Mouse (Mus musculus): ENCODE data around the gene Rsrc2. TPM values are rescaled to one million over a fixed set of nuclear protein-coding genes. Genes with fewer than 3 reads are reported as not detected.
A peak's percentile ranks its signal among the peaks of the same experiment; 100 is the strongest.
"Not testable (repeated sequence)": the region's sequence is repeated elsewhere in the genome, so short reads cannot be mapped to it uniquely, and the experiment has no call there.

The Rsrc2 gene
- polyA plus RNA-seq, 1 experiment from 2014 or later, result 149 TPM

DNA sequence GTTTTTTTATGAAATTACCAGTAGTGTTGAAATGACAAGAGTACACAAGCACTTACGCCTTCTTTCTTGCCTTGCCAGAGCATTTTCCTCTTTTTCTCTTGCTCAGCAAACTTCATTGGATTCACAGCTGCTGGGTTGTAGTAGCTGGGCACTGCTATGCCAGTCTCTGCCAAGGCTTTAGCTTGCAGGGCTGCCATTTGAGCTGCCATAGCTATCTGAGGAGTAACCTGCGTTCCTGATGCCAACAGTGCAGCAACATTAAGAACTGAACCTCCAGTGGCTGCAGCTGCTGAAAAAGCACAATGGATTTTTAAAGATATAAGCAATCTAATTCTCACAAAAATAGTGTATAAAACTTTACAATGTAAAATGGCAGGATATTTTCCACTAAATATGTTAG lies 18.2 kb downstream of the Rsrc2 start:
- Histone ChIP-seq H3K4me1 (no peaks in the 10 kb centered on the region), H3K4me3 (no peak overlapping the region), H3K36me3 (peaks cover 77% of the 10 kb centered on the region), H3K9ac (no peak overlapping the region), H3K9me3 (no peaks in the 10 kb centered on the region), H3K27me3 (no peaks in the 10 kb centered on the region), H3K27ac (no peak overlapping the region), H3K4me2 (replicated peaks) (no peak overlapping the region)
- no peak for ATAC-seq (ENCODE audit: low FRiP score, low read depth)
- 94% methylated on average over 2 of the region's 2 CpGs for WGBS

DNA sequence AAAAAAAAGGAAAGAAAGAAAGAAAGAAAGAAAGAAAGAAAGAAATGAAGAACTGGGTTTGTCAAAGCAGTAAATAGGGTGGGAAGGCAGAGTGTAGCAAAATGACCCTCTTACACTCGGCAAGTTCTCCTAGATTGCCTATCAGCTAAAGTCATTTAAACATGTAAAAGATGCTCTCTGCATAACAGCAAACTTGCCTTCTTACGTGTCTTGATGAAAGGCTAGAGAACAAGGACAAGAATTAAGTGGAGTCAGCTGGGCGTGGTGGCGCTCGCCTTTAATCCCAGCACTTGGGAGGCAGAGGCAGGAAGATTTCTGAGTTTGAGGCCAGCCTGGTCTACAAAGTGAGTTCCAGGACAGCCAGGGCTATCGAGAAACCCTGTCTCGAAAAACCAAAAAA lies 25.4 kb downstream of the Rsrc2 start:
- not testable (repeated sequence) for H3K4me2 ChIP-seq (replicated peaks); H3K27ac ChIP-seq; H3K27me3 ChIP-seq; ATAC-seq (ENCODE audit: low FRiP score, low read depth); H3K9me3 ChIP-seq; H3K4me1 ChIP-seq; H3K4me3 ChIP-seq; H3K9ac ChIP-seq
- WGBS, result 92% methylated on average over 7 of the region's 7 CpGs
- H3K36me3 ChIP-seq, result peaks cover 14% of the 10 kb centered on the region

DNA sequence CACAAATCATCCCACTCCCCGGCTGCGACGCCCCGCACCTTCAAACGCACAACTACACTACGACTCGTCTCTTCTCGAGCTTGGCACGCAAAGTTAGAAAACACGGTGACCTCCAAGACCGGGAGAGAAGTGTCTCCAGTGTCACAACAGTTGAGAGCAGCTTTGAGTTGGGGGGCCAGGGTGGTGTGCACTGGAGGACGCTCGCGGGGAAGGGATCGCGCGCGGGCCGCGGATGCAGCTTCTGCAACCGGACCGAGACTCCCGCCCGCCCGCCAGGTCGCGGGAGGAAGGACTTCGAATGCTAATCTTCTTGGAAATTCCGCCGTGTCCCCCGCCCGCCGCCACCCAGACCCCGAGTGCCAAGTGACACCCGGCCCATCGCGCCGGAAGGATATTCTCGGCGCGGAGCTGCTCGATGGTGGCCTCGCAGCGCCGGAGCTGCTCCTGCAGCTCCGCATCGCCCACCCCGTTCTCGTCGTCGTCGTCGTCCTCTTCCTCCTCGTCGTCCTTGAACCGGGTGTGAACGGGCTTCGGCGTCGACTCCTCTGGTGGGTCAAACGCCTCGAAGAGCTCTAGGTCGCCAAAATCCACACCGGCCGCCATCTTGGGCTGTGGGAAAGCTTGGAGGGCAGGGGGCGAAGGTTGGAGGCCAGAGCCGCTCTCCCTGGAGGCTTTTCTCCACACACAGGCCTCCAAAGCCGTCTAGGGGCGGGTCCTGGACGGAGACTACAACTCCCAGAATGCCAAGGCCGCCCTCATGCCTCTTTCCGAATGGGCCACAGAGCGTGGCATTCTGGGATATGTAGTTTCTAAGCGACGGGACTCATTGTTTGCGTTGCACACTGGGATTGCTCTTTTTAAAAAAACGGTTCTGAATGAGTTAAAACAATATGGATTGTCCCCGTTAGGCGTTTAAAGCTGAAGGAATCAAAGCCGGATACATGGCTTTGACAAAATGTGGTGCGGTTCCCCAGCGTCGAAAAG lies 28.6 kb downstream of the Rsrc2 start, which contains the start of gene Zcchc8:
Zcchc8 (minus strand) TSS at position 773 of the 984 bp plus-strand sequence.
- under 1% methylated on average over 83 of the region's 83 CpGs for WGBS
- Histone ChIP-seq H3K4me1 (peaks cover 27% of the 10 kb centered on the region), H3K36me3 (peaks cover 23% of the 10 kb centered on the region), H3K9me3 (no peaks in the 10 kb centered on the region), H3K4me2 (replicated peaks) (peak within 1 kb of the TSS; percentile 72), H3K27me3 (no peaks in the 10 kb centered on the region), H3K4me3 (peak within 1 kb of the TSS; percentile 88), H3K9ac (peak within 1 kb of the TSS; percentile 94), H3K27ac (peak within 1 kb of the TSS; percentile 81)
- ATAC-seq (ENCODE audit: low FRiP score, low read depth), result peak; percentile 100

DNA sequence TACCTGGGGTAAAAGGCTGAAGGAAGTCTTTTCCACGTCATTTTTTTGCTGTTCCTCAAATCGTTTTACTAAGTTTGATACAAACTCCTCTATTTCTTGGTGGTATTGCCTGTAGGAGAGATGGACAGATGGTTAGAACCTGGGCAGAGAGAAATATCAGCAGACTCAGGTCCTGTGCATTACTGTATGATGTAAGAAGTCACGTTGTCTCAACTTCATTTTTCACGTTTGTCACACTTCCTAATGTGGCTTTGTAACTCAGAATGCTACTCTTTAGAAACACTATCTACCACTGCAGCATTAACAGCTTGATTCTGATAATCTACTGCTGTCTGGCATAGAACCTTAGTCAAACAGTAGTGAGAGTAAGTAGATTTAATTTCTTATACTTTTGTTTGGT lies 34.6 kb downstream of the Rsrc2 start:
- no peak overlapping the region for H3K4me3 ChIP-seq
- no peak overlapping the region for H3K4me2 ChIP-seq (replicated peaks)
- 88% methylated on average over 4 of the region's 4 CpGs for WGBS
- no peak for ATAC-seq (ENCODE audit: low FRiP score, low read depth)
- peaks cover 81% of the 10 kb centered on the region for H3K36me3 ChIP-seq
- H3K9me3 ChIP-seq, result no peaks in the 10 kb centered on the region
- H3K9ac ChIP-seq, result no peak overlapping the region
- no peak overlapping the region for H3K27ac ChIP-seq
- no peaks in the 10 kb centered on the region for H3K27me3 ChIP-seq
- peaks cover 26% of the 10 kb centered on the region for H3K4me1 ChIP-seq

DNA sequence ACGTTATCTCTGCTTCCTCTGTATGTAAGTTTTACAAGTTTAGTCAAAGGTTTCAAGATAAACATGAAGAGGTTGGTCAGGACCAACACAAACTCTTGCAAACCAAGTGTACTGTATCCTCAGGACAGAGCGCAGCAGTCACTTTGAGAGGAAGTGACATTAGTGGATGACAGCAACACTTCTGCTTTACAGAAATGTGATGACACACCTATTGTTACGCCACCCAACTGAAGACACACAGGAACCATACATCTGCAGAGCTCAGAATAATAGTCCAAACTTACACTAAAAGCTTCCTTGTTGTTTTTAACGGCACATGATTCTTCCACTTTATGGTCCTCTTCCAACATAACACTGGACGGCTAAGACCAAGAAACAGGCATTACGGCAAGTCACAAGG lies 35.4 kb downstream of the Rsrc2 start:
- no peaks in the 10 kb centered on the region for H3K9me3 ChIP-seq
- no peaks in the 10 kb centered on the region for H3K27me3 ChIP-seq
- no peak for ATAC-seq (ENCODE audit: low FRiP score, low read depth)
- H3K27ac ChIP-seq, result no peak overlapping the region
- H3K36me3 ChIP-seq, result peaks cover 90% of the 10 kb centered on the region
- no peak overlapping the region for H3K4me2 ChIP-seq (replicated peaks)
- no peak overlapping the region for H3K9ac ChIP-seq
- 93% methylated on average over 6 of the region's 6 CpGs for WGBS
- peaks cover 18% of the 10 kb centered on the region for H3K4me1 ChIP-seq
- no peak overlapping the region for H3K4me3 ChIP-seq

DNA sequence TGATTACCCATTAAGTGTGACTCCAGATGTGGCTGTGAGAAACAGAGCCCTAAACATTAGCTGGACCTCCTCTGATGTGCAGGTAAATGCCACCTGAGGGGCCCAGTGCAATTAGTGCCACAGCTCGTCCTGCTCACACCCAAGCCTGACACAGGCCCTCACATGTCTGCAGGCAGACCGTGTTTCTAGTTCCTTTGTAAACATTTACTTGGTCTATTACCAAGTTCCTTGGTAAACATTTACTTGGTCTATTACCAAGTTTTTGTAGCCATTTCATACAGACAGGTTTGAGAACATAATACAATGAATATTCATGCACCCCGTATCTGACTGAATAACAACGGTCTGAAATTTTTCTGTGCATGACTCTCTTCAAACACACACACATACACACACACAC lies 39.6 kb downstream of the Rsrc2 start:
- Histone ChIP-seq H3K4me3 (no peak overlapping the region), H3K9ac (no peak overlapping the region), H3K4me2 (replicated peaks) (no peak overlapping the region), H3K27me3 (no peaks in the 10 kb centered on the region), H3K36me3 (peaks cover 96% of the 10 kb centered on the region), H3K4me1 (no peaks in the 10 kb centered on the region), H3K9me3 (no peaks in the 10 kb centered on the region), H3K27ac (no peak overlapping the region)
- WGBS, result 85% methylated on average over 4 of the region's 4 CpGs
- ATAC-seq (ENCODE audit: low FRiP score, low read depth), result no peak

DNA sequence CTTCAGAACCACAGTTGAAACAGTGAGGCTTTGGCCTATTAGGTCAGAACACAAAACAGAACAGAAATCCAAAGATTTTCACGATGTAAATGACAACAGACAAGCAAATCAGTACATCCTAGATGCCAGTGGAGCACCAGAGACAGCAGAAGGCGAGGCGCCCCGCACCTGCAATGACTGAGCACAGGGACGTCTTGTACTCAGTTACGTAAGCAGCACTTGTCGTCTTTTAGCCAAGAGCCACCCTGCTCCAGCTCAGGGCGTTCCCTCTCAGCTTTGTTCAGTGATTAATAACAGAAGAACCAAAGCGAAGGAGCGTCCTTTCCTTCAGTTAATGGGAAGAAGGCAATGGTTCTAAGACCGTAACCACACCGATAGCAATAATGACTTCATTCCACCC lies 40.6 kb downstream of the Rsrc2 start:
- WGBS, result 88% methylated on average over 12 of the region's 12 CpGs
- ATAC-seq (ENCODE audit: low FRiP score, low read depth), result no peak
- peaks cover 95% of the 10 kb centered on the region for H3K36me3 ChIP-seq
- no peaks in the 10 kb centered on the region for H3K4me1 ChIP-seq
- no peaks in the 10 kb centered on the region for H3K27me3 ChIP-seq
- no peak overlapping the region for H3K27ac ChIP-seq
- no peak overlapping the region for H3K4me3 ChIP-seq
- H3K9me3 ChIP-seq, result no peaks in the 10 kb centered on the region
- H3K4me2 ChIP-seq (replicated peaks), result no peak overlapping the region
- H3K9ac ChIP-seq, result no peak overlapping the region

DNA sequence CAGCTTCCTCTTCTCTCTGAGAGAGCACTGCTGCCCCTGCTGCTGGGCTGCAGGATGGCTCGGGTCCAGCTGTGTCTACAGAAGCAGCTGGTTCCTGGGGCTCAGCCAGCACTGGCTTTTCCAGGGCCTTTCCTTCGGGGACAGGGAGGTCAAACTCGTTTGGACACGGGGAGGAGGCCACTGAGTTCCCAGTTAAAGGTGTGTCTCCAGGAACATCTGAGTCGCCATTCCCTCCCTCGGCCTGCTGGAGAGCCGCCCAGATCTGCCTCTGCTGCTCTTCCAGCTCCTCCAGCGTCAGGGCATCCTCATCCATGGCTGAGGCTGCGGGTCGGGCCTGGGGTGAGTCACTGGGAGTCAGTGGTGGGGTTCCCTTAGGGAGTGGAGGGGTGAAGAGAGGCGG lies 48.6 kb downstream of the Rsrc2 start:
- Histone ChIP-seq H3K27ac (no peak overlapping the region), H3K9me3 (no peaks in the 10 kb centered on the region), H3K9ac (no peak overlapping the region), H3K4me1 (no peaks in the 10 kb centered on the region), H3K4me3 (no peak overlapping the region), H3K27me3 (no peaks in the 10 kb centered on the region), H3K4me2 (replicated peaks) (no peak overlapping the region), H3K36me3 (peaks cover 79% of the 10 kb centered on the region)
- WGBS, result 71% methylated on average over 11 of the region's 11 CpGs
- ATAC-seq (ENCODE audit: low FRiP score, low read depth), result no peak

DNA sequence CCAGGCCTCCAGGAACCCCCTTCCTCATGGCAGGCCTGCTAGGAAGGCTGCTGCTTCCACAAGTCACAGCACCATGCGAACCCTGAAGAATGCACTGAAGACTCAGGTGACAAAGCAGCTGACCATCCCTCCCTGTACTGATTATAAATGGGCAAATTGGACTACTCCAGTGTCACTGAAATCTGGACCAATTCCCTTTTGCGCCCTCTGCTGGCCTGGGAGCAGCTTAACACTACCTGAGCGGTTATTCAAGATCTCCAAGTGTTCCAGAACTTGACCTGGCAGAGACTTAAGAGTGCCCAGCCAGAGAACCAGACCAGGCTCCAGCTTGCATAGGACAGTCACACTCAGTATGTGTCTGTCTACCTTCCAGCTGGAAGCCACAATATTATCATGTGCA lies 50.0 kb downstream of the Rsrc2 start:
- no peak for ATAC-seq (ENCODE audit: low FRiP score, low read depth)
- no peaks in the 10 kb centered on the region for H3K27me3 ChIP-seq
- WGBS, result 27% methylated on average over 3 of the region's 3 CpGs
- H3K36me3 ChIP-seq, result peaks cover 65% of the 10 kb centered on the region
- no peak overlapping the region for H3K9ac ChIP-seq
- 0 out of 2 replicates have a peak, but pooled peaks cover 4% of the 10 kb centered on the region for H3K4me1 ChIP-seq
- H3K4me3 ChIP-seq, result no peak overlapping the region
- no peaks in the 10 kb centered on the region for H3K9me3 ChIP-seq
- no peak overlapping the region for H3K4me2 ChIP-seq (replicated peaks)
- no peak overlapping the region for H3K27ac ChIP-seq

DNA sequence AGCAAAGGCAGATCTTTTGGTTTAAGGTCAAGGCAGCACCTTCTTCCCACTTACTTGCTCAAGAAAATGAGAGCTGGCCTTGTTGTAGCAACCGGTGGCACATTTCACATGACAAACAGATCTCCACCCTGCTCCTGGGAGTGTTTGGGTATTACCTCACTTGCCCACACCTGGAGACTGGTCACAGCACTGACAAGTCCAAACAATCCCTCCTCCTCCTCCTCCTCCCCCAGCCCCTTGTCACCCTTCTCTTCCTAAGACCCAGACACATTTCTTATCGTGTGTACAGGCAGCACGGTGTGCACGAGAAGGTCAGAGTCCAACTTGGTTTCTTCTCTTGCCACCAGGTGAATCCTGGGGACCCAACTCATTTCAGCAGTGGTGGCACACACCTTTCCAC lies 52.3 kb downstream of the Rsrc2 start:
- no peak overlapping the region for H3K4me3 ChIP-seq

DNA sequence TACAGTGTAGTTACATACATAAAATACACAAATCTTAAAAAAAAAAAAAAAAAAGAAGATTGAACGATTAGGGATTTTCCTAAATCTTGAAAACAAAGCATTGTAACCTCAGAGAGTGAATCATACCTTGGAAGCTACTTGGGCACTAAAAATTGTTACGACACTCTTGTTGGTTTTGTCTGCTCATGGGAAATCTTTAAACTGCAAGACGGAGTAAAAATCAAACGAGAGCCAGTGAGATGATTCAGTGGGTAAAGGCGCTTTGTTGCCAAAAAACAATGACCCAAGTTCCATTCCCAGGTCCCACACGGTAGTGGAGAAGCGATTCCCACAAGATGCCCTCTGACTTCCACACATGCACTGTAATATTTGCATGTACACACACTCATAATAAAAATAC lies 53.0 kb downstream of the Rsrc2 start:
- H3K9me3 ChIP-seq, result no peaks in the 10 kb centered on the region
- H3K4me1 ChIP-seq, result 0 out of 2 replicates have a peak, but pooled peaks cover 5% of the 10 kb centered on the region
- no peak overlapping the region for H3K4me2 ChIP-seq (replicated peaks)
- no peak overlapping the region for H3K9ac ChIP-seq
- H3K27ac ChIP-seq, result no peak overlapping the region
- H3K4me3 ChIP-seq, result no peak overlapping the region
- H3K27me3 ChIP-seq, result no peaks in the 10 kb centered on the region
- ATAC-seq (ENCODE audit: low FRiP score, low read depth), result no peak
- H3K36me3 ChIP-seq, result peaks cover 36% of the 10 kb centered on the region
- 89% methylated on average over 7 of the region's 7 CpGs for WGBS

More for the DNA sequence above, 52.3 kb downstream of the Rsrc2 start:
- Histone ChIP-seq H3K27me3 (no peaks in the 10 kb centered on the region), H3K36me3 (peaks cover 43% of the 10 kb centered on the region), H3K27ac (no peak overlapping the region), H3K9me3 (no peaks in the 10 kb centered on the region), H3K9ac (no peak overlapping the region), H3K4me1 (0 out of 2 replicates have a peak, but pooled peaks cover 5% of the 10 kb centered on the region), H3K4me2 (replicated peaks) (no peak overlapping the region)
- no peak for ATAC-seq (ENCODE audit: low FRiP score, low read depth)
- WGBS, result 83% methylated on average over 4 of the region's 4 CpGs

DNA sequence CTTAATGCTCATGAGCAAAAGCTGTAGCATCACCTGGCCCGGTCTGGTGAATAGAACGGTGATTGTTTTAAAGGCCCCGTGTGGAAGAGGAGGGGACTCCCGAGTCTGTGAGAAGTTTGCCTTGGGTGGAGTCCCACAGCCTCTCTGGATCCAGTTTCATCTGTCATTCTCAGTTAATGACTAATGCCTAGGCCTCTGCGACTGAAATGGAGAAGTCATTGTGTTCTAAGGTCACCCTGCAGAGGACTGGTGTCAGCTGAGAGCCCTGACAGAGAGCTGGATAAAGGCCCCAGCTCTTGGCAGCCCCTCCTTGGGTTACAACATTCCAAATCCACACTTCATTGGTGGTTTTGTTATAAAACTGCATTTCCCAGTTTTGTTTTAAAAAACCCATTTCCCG lies 54.7 kb downstream of the Rsrc2 start:
- peaks cover 21% of the 10 kb centered on the region for H3K36me3 ChIP-seq
- WGBS, result 65% methylated on average over 6 of the region's 6 CpGs
- no peak for ATAC-seq (ENCODE audit: low FRiP score, low read depth)
- H3K4me2 ChIP-seq (replicated peaks), result no peak overlapping the region
- no peak overlapping the region for H3K9ac ChIP-seq
- H3K27ac ChIP-seq, result no peak overlapping the region
- 0 out of 2 replicates have a peak, but pooled peaks cover 5% of the 10 kb centered on the region for H3K4me1 ChIP-seq
- H3K9me3 ChIP-seq, result no peaks in the 10 kb centered on the region
- H3K4me3 ChIP-seq, result no peak overlapping the region
- no peaks in the 10 kb centered on the region for H3K27me3 ChIP-seq
